Mouse (Mus musculus) ovary, adult 18-20 months (tissue): ENCODE results near the gene Trpm3.
"Not testable (repeated sequence)": the region's sequence is repeated elsewhere in the genome, so short reads cannot be mapped to it uniquely, and the experiment has no call there.

Experiments used
- DNase-seq: peaks from one replicate; pipeline ENCODE4 v3.0.0; 2022; ENCODE audit warnings: low spot score, mixed read lengths

Trpm3 gene

DNA sequence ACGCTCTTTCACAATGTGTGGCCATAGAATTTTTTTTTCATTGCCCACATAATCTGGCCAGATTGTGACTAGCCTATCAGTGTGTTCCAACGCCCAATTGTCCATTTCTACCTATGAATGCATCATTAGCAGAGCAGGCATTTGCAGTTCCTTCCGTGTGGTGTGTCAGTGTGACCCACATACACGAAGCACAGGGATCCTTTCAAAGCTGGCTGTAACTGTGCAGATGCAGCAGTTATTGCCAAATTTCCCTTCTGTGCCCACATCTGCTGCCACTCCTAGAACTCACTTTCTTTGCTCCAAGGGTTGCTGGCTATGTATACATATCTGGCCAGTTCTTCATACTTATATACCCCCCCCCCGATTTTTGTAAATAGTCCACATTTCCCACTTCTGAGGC lies 834.9 kb downstream of the Trpm3 start:
- DNase-seq: no peak

- no peak for DNase-seq
Observed at GRCm38 (mm10) chr19:22975801-22976200, 837.0 kb downstream of the Trpm3 start.

- DNase-seq: no peak
Observed at GRCm38 (mm10) chr19:22977508-22977907, 838.7 kb downstream of the Trpm3 start.

GRCm38 (mm10) chr19:22978763-22979162 lies 839.9 kb downstream of the Trpm3 start:
- DNase-seq: no peak

GRCm38 (mm10) chr19:22979191-22979590 lies 840.3 kb downstream of the Trpm3 start:
- no peak for DNase-seq

- no peak for DNase-seq
Observed at GRCm38 (mm10) chr19:22987914-22988313, 849.1 kb downstream of the Trpm3 start.

DNA sequence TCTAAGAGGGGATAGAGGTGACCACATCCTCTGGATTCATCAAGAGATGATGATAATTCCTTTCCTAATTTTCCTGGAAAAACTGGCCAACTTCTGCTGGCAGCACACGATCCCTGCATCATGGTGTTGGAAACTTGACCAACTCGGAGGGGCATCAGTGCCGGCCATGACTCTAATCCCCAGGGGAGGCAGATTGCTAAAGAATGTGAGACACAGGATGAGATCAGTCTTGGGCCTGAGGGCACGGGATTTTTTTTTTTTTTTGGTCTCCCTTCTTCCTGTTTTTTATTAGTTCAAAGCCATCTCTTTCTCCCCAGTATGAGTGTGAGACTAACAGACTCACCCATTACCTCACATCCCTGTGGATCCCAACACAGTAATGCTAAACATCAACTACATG lies 855.1 kb downstream of the Trpm3 start:
- no peak for DNase-seq

DNA sequence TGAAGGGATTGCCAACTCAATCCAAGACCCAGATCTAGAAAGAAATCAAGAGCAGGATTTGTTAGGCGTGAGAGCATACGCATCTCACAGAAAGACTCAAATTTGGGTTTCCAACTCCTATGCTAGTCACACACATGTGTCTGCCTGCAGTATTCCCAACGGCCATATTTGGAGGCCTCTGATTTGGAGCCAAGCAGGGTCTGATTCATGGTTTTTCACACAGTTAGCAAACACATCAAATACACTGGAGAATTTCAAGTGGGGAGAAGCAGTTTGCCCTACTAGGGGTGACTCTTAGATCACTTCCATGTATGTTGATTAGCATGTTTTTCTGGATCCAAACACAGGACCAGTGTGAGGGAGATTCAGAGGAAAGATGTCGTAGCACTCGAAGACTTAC lies 855.7 kb downstream of the Trpm3 start:
- no peak for DNase-seq

DNA sequence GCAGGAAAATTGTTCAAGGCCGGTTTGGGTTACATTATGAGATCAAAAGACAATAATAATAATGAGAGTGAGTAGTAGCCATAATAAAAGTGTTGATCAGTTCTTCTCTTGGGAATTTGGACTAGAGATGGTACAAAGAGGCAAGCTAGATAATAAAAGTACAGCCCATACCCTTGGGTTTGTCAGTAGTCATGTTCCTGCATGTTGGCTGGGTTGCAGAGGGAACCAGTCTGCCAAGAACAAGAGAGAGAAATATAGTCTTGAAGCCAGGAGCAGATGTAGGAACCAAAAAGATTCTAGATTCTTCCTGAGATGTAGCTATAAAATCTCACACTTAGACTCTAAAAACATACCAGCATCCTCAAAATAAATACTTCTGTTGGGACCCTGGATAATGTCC lies 861.4 kb downstream of the Trpm3 start:
- no peak for DNase-seq

- no peak for DNase-seq
Observed at GRCm38 (mm10) chr19:23003861-23004260, 865.0 kb downstream of the Trpm3 start.

GRCm38 (mm10) chr19:23005851-23006250 lies 867.0 kb downstream of the Trpm3 start:
- no peak for DNase-seq

GRCm38 (mm10) chr19:23006517-23007273 lies 867.8 kb downstream of the Trpm3 start:
- no peak for DNase-seq

GRCm38 (mm10) chr19:23013695-23014094 lies 874.8 kb downstream of the Trpm3 start:
- no peak for DNase-seq

DNA sequence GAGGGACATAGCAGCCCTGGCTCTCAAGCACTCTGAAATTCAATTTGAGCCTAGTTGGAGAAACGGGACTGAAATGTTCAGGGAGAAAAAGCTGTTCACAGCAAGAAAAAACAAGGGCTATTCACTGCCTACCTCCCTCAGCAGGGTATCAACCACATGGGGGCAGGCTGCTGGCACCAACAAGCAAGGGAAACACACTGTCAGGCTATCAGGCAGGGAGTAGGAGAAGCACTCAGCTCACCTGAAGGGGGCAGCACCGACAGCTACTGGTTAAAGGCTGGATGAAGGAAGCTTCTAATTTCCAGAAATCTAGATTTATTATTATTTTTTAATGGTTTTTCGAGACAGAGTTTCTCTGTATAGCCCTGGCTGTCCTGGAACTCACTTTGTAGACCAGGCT lies 876.7 kb downstream of the Trpm3 start:
- no peak for DNase-seq

- no peak for DNase-seq
Observed at GRCm38 (mm10) chr19:23018186-23018727, 879.4 kb downstream of the Trpm3 start.

DNA sequence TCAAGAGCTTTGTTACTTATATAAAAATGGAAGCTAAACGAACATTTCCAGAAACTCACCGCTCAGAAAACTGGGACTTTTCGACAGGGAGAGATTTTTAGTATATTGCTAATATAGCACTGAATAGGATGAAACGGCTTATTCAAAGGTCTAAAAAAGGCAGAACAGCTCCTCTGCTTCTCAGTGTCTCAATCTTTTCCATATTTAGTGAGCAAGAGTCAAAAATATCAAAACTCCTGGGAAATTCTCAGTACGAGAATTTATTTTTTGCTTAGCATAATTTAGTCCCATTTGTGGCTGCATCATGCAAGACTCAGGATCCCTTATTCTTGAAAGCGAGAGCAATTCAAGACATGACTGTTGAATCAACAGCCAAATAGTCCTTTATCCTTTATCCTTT lies 884.1 kb downstream of the Trpm3 start:
- no peak for DNase-seq

GRCm38 (mm10) chr19:23023316-23023960 lies 884.6 kb downstream of the Trpm3 start:
- no peak for DNase-seq

DNA sequence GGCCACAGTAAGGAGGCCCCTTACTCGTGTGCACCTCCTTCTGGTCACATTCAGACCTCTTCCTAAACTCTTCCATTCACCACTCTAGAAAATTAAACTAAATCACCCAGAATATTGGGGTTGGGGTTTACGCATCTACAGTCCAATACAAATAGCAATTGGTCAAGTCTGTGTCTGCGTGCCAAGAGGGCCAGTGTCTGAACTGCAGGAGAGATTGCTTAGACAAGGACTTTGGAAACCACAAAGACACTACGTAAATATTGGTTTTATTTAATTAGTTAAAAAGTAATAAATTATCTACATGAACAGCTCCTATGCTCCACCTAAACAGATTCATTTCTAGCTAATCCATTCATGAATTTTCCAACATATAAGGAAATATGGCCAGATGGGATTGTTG lies 886.0 kb downstream of the Trpm3 start:
- no peak for DNase-seq

GRCm38 (mm10) chr19:23026427-23026826 lies 887.6 kb downstream of the Trpm3 start:
- no peak for DNase-seq

DNA sequence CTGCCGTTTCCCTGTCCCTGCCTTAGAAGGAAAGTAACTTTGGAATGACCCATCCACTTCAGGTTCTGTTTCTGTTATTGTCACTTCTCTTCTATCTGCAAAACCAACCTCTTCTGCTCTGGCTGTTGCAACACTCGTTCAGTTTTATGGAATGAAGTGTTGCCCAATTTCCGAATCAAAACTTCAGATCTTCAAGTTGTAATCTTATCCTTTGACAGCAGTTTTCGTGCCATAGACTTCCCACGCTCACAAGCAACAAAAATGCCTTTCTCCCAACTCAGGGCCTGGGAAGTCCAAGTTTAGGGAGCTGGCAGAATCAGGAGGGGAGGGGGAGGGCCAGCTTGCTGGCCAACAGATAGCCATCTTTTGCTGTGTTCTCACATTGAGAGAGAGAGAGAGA lies 889.4 kb downstream of the Trpm3 start:
- DNase-seq: no peak

DNA sequence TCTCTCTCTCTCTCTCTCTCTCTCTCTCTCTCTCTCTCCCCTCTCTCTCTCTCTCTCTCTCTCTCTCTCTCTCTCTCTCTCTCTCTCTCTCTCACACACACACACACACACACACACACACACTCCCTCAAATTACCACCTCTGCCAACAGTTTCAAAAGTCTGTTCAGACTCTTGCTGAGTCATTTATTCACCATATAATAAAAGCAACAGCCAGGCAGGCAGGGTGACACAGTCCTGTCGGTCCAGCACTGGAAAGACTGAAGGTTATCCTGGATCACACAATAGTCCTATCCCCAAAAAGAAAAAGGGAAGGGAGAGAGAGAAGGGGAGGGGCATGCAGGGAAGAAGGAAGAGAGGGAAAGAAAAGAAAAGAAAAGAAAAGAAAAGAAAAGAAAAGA lies 894.5 kb downstream of the Trpm3 start:
- not testable (repeated sequence) for DNase-seq

GRCm38 (mm10) chr19:23034117-23034516 lies 895.3 kb downstream of the Trpm3 start:
- DNase-seq: no peak

DNA sequence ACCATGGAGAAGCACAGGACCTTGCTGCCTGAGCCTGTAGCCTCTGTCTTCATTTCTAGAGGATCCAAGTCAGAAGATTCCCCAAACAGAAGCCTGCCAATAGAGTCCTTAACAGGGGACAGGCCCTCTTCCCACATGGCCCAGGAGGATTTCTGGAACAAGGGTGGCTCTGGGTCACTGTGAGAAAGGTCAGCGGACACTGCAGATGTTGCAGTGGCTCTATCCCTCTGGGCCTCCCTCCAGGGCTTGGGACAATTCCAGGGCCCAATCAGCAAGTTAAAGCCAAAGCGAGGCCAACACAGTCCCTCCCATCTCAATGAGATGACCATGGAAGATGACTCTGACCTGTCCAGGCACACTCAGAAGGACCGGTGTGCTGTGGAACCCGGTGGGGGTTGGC lies 896.1 kb downstream of the Trpm3 start:
- peak; percentile 37 for DNase-seq

GRCm38 (mm10) chr19:23035786-23036185 lies 896.9 kb downstream of the Trpm3 start:
- no peak for DNase-seq
